Mouse (Mus musculus) heart, postnatal 10 days (tissue): ENCODE measurements at regions not wholly inside any gene's neighbourhood (a gene's known extent, or its start where the extent isn't known, plus 50 kb on each side); places are given as distances from the start of the nearest gene placed in this dataset.

Source experiments
- DNase-seq, 2 experiments: peaks; one replicate each; pipeline ENCODE4 v3.0.0; 2021
- intact Hi-C: fragments of 180-260 bp; cut with DNase I; formaldehyde crosslinking; loops from one replicate; pipeline ENCODE4 v1.15.1; 2025

- intact Hi-C loops: no loop called here
- no peak for DNase-seq
Measured at GRCm38 (mm10) chr2:178594177-178594576, 163.8 kb downstream of the Cdh26 start.

- DNase-seq: no peak
- intact Hi-C loops: no loop called here
Measured at GRCm38 (mm10) chr2:178596312-178597083, 166.2 kb downstream of the Cdh26 start.

GRCm38 (mm10) chr2:178597084-178597470, 166.7 kb downstream of the Cdh26 start:
- intact Hi-C loops: no loop called here
- no peak for DNase-seq

- no peak for DNase-seq
- intact Hi-C loops: no loop called here
Measured at GRCm38 (mm10) chr2:178598371-178598770, 168.0 kb downstream of the Cdh26 start.

- DNase-seq: no peak
- intact Hi-C loops: no loop called here
Measured at GRCm38 (mm10) chr2:178598836-178599235, 168.5 kb downstream of the Cdh26 start.

GRCm38 (mm10) chr2:178603443-178603842, 173.1 kb downstream of the Cdh26 start:
- intact Hi-C loops: no loop called here

GRCm38 (mm10) chr2:178606733-178607132, 176.4 kb downstream of the Cdh26 start:
- peak; percentile 71 to 76 for DNase-seq
- intact Hi-C loops: no loop called here

More at GRCm38 (mm10) chr2:178603443-178603842, 173.1 kb downstream of the Cdh26 start:
- DNase-seq: no peak

- DNase-seq: no peak
- intact Hi-C loops: no loop called here
Measured at GRCm38 (mm10) chr2:178610211-178610975, 180.1 kb downstream of the Cdh26 start.

- no peak for DNase-seq
- intact Hi-C loops: no loop called here
Measured at GRCm38 (mm10) chr2:178614761-178615160, 184.4 kb downstream of the Cdh26 start.

- intact Hi-C loops: loop anchor here (10.0 kb wide), 1 partner anchor 572 kb away; no protein-coding TSS in a partner anchor
- DNase-seq: no peak
Measured at GRCm38 (mm10) chr2:178622801-178623200, 192.5 kb downstream of the Cdh26 start.

GRCm38 (mm10) chr2:178624475-178624874, 194.1 kb downstream of the Cdh26 start:
- DNase-seq: no peak
- intact Hi-C loops: loop anchor here (10.0 kb wide), 1 partner anchor 570 kb away; no protein-coding TSS in a partner anchor

- DNase-seq: no peak
- intact Hi-C loops: loop anchor here (10.0 kb wide), 1 partner anchor 570 kb away; no protein-coding TSS in a partner anchor
Measured at GRCm38 (mm10) chr2:178624907-178625306, 194.6 kb downstream of the Cdh26 start.

GRCm38 (mm10) chr2:178629756-178630155, 199.4 kb downstream of the Cdh26 start:
- intact Hi-C loops: loop anchor here (5.0 to 10.0 kb wide), 2 partner anchors 253 to 565 kb away; no protein-coding TSS in a partner anchor
- DNase-seq: peak; percentile 44 to 70

GRCm38 (mm10) chr2:178630511-178630910, 200.2 kb downstream of the Cdh26 start:
- DNase-seq: no peak
- intact Hi-C loops: loop anchor here (5.0 kb wide), 1 partner anchor 252 kb away; no protein-coding TSS in a partner anchor

- intact Hi-C loops: loop anchor here (5.0 kb wide), 1 partner anchor 251 kb away; no protein-coding TSS in a partner anchor
- peak; percentile 35 to 43 for DNase-seq
Measured at GRCm38 (mm10) chr2:178631336-178631735, 201.0 kb downstream of the Cdh26 start.

GRCm38 (mm10) chr2:178631966-178632365, 201.6 kb downstream of the Cdh26 start:
- intact Hi-C loops: loop anchor here (5.0 kb wide), 1 partner anchor 250 kb away; no protein-coding TSS in a partner anchor
- no peak for DNase-seq

- intact Hi-C loops: loop anchor here (5.0 kb wide), 1 partner anchor 249 kb away; no protein-coding TSS in a partner anchor
- no peak for DNase-seq
Measured at GRCm38 (mm10) chr2:178632831-178633585, 202.7 kb downstream of the Cdh26 start.

GRCm38 (mm10) chr2:178634116-178634515, 203.8 kb downstream of the Cdh26 start:
- DNase-seq: no peak
- intact Hi-C loops: loop anchor here (5.0 kb wide), 1 partner anchor 248 kb away; no protein-coding TSS in a partner anchor

GRCm38 (mm10) chr2:178635685-178636084, 205.4 kb downstream of the Cdh26 start:
- no peak for DNase-seq
- intact Hi-C loops: no loop called here

GRCm38 (mm10) chr2:178636901-178637300, 206.6 kb downstream of the Cdh26 start:
- no peak for DNase-seq
- intact Hi-C loops: no loop called here
